Mouse (Mus musculus): ENCODE measurements around the gene Mettl15.

Gene Mettl15

GRCm38 (mm10) chr2:109208032-109208431, 72.5 kb downstream of the Mettl15 start:
- in situ Hi-C loops (cut with MboI; ENCODE audit: unreplicated experiment in 2 of 2): no loop called here

GRCm38 (mm10) chr2:109182993-109183392, 97.6 kb downstream of the Mettl15 start:
- in situ Hi-C loops (cut with MboI; ENCODE audit: unreplicated experiment in 2 of 2): no loop called here

GRCm38 (mm10) chr2:109158509-109158908, 122.0 kb downstream of the Mettl15 start:
- in situ Hi-C loops (cut with MboI; ENCODE audit: unreplicated experiment in 2 of 2): no loop called here

GRCm38 (mm10) chr2:109156131-109156530, 124.4 kb downstream of the Mettl15 start:
- in situ Hi-C loops (cut with MboI; ENCODE audit: unreplicated experiment in 2 of 2): no loop called here

- in situ Hi-C loops (cut with MboI; ENCODE audit: unreplicated experiment in 2 of 2): no loop called here
These were observed 127.0 kb downstream of the Mettl15 start for GRCm38 (mm10) chr2:109153402-109154050.

GRCm38 (mm10) chr2:109147292-109147691, 133.3 kb downstream of the Mettl15 start:
- in situ Hi-C loops (cut with MboI; ENCODE audit: unreplicated experiment in 2 of 2): no loop called here

GRCm38 (mm10) chr2:109144410-109144809, 136.1 kb downstream of the Mettl15 start:
- in situ Hi-C loops (cut with MboI; ENCODE audit: unreplicated experiment in 2 of 2): no loop called here

GRCm38 (mm10) chr2:109140330-109140729, 140.2 kb downstream of the Mettl15 start:
- in situ Hi-C loops (cut with MboI; ENCODE audit: unreplicated experiment in 2 of 2): no loop called here

- in situ Hi-C loops (cut with MboI; ENCODE audit: unreplicated experiment in 2 of 2): no loop called here
These were observed 143.3 kb downstream of the Mettl15 start for GRCm38 (mm10) chr2:109137276-109137675.

GRCm38 (mm10) chr2:109130718-109131117, 149.8 kb downstream of the Mettl15 start:
- in situ Hi-C loops (cut with MboI; ENCODE audit: unreplicated experiment in 2 of 2): no loop called here

- in situ Hi-C loops (cut with MboI; ENCODE audit: unreplicated experiment in 2 of 2): no loop called here
These were observed 150.6 kb downstream of the Mettl15 start for GRCm38 (mm10) chr2:109129921-109130320.

- in situ Hi-C loops (cut with MboI; ENCODE audit: unreplicated experiment in 2 of 2): no loop called here
These were observed 174.6 kb downstream of the Mettl15 start for GRCm38 (mm10) chr2:109105773-109106484.

- in situ Hi-C loops (cut with MboI; ENCODE audit: unreplicated experiment in 2 of 2): no loop called here
These were observed 230.9 kb downstream of the Mettl15 start for GRCm38 (mm10) chr2:109049686-109050085.

Data from v-Abl transformed pro-B cells (cell line).